ENCODE assay signal across 8 mouse cellular contexts in genomic region chr8:88361044-88361707, GRCm38 (mm10). TPM values are rescaled to one million over a fixed set of nuclear protein-coding genes. Genes with fewer than 3 reads are reported as not detected.
DNase-seq lines count a peak whose midpoint lies in the region; ATAC-seq and TF ChIP-seq lines count a peak whose summit lies in the region.

No protein-coding gene starts in this region.

- intact Hi-C loops in left cerebral cortex, postnatal 14 days (cut with DNase I) = loop anchor here (5.0 kb wide), 2 partner anchors 161 to 336 kb away; partner anchors contain the start of genes Cyld and Nkd1
- intact Hi-C loops in left cerebral cortex, postnatal 10 days (cut with DNase I) = loop anchor here (5.0 to 10.0 kb wide), 2 partner anchors 161 to 344 kb away; partner anchors contain the start of gene Nkd1

- no peak for TF ChIP-seq POLR2A in embryonic fibroblast, embryonic 13.5 days (IDR thresholded peaks at IDR 0.05; ENCODE audit: low read depth, low read length)
- no peak for TF ChIP-seq POLR2A in olfactory bulb, adult 2 months (IDR thresholded peaks at IDR 0.05; ENCODE audit: insufficient read depth, low read depth, low read length)

- peak; percentile 19 to 27 for DNase-seq in left cerebral cortex, postnatal 14 days (ENCODE audit: low spot score in 2 of 2)
- DNase-seq in left cerebral cortex, postnatal 10 days (ENCODE audit: extremely low spot score in 1 of 2, low spot score in 2 of 2) = no peak
- peak; percentile 13 for DNase-seq in T-cell, adult 2 months (ENCODE audit: low spot score)
- DNase-seq in liver, postnatal 0 days = peak; percentile 41
- DNase-seq in gastrocnemius, adult 18-20 months (ENCODE audit: low spot score) = no peak

- H3K4me2 ChIP-seq in intestine, postnatal 0 days (replicated peaks; ENCODE audit: low read depth) = peak overlapping the region; percentile 81
- peak overlapping the region; percentile 95 for H3K4me2 ChIP-seq in liver, postnatal 0 days (ENCODE audit: low read depth, low read length)

- WGBS in intestine, postnatal 0 days = under 1% methylated on average over 31 of the region's 31 CpGs
- 1% methylated on average over 31 of the region's 31 CpGs for WGBS in liver, postnatal 0 days (ENCODE audit: insufficient replicate concordance)
- under 1% methylated on average over 31 of the region's 31 CpGs for WGBS in olfactory bulb, adult 2 months

- no peak overlapping the region for H3K27ac ChIP-seq in embryonic fibroblast, embryonic 13.5 days (ENCODE audit: insufficient read depth, low read length)
- H3K27ac ChIP-seq in intestine, postnatal 0 days (ENCODE audit: low read depth, low read length) = peak overlapping the region; percentile 86
- H3K27ac ChIP-seq in liver, postnatal 0 days (ENCODE audit: low read depth) = peak overlapping the region; percentile 91
- H3K27ac ChIP-seq in olfactory bulb, adult 2 months (ENCODE audit: insufficient read depth, low read depth, low read length) = no peak overlapping the region; the same call in 1 of the 2 replicates

- H3K36me3 ChIP-seq in intestine, postnatal 0 days (ENCODE audit: control insufficient read depth, insufficient read depth) = peaks cover 30% of the 10 kb centered on the region
- H3K36me3 ChIP-seq in liver, postnatal 0 days (replicated peaks; ENCODE audit: insufficient read depth, low read length) = peaks cover 34% of the 10 kb centered on the region

- H3K9me3 ChIP-seq in intestine, postnatal 0 days (ENCODE audit: control insufficient read depth) = no peaks in the 10 kb centered on the region
- no peaks in the 10 kb centered on the region for H3K9me3 ChIP-seq in liver, postnatal 0 days (ENCODE audit: low read length)

- TF ChIP-seq CTCF in embryonic fibroblast, embryonic 13.5 days (IDR thresholded peaks at IDR 0.05; ENCODE audit: borderline replicate concordance, insufficient read depth, low read length) = no peak
- no peak for TF ChIP-seq CTCF in intestine, postnatal 0 days (IDR thresholded peaks at IDR 0.05; ENCODE audit: low read depth)
- TF ChIP-seq CTCF in liver, postnatal 0 days (IDR thresholded peaks at IDR 0.05; ENCODE audit: low read depth) = no peak
- TF ChIP-seq CTCF in olfactory bulb, adult 2 months (IDR thresholded peaks at IDR 0.05; ENCODE audit: insufficient read depth, low read depth, low read length) = no peak

- H3K27me3 ChIP-seq in intestine, postnatal 0 days (replicated peaks; ENCODE audit: control insufficient read depth, insufficient read depth, low read length) = no peaks in the 10 kb centered on the region
- H3K27me3 ChIP-seq in liver, postnatal 0 days (ENCODE audit: insufficient read depth, low read length) = no peaks in the 10 kb centered on the region

- peak overlapping the region; percentile 74 for H3K4me3 ChIP-seq in embryonic fibroblast, embryonic 13.5 days (ENCODE audit: insufficient read depth, low read length)
- H3K4me3 ChIP-seq in intestine, postnatal 0 days (ENCODE audit: low read depth, low read length) = peak overlapping the region; percentile 94
- peak overlapping the region; percentile 99 for H3K4me3 ChIP-seq in liver, postnatal 0 days (ENCODE audit: low read depth, low read length)
- peak overlapping the region; percentile 100 for H3K4me3 ChIP-seq in olfactory bulb, adult 2 months (ENCODE audit: insufficient read depth, low read depth, low read length)

- TF ChIP-seq EP300 in liver, postnatal 0 days (IDR thresholded peaks at IDR 0.05; ENCODE audit: low read depth) = no peak

- peak overlapping the region; percentile 96 for H3K9ac ChIP-seq in intestine, postnatal 0 days (ENCODE audit: low read depth, low read length)
- peak overlapping the region; percentile 100 for H3K9ac ChIP-seq in liver, postnatal 0 days (replicated peaks)

- H3K4me1 ChIP-seq in embryonic fibroblast, embryonic 13.5 days (ENCODE audit: control insufficient read depth, insufficient read depth, low read length) = no peaks in the 10 kb centered on the region; the same call in 1 of the 2 replicates
- 0 out of 2 replicates have a peak, but pooled peaks cover 2% of the 10 kb centered on the region for H3K4me1 ChIP-seq in intestine, postnatal 0 days (replicated peaks; ENCODE audit: control insufficient read depth, insufficient read depth, low read length)
- H3K4me1 ChIP-seq in liver, postnatal 0 days (ENCODE audit: insufficient read depth) = peaks cover 24% of the 10 kb centered on the region
- peaks cover 6% of the 10 kb centered on the region for H3K4me1 ChIP-seq in olfactory bulb, adult 2 months (ENCODE audit: control insufficient read depth, insufficient read depth, low read length)

- no peak for ATAC-seq in intestine, postnatal 0 days
- no peak for ATAC-seq in liver, postnatal 0 days

RNA-seq across cellular contexts. Expression of gene Brd7, which starts 0.8 kb away (rescaled TPM):
- 10 to 100 TPM; 60.0 to 60.1 TPM for total RNA-seq in left cerebral cortex, postnatal 14 days (2021)
- total RNA-seq in left cerebral cortex, postnatal 10 days (2021) = 10 to 100 TPM; 57.3 to 59.1 TPM
- polyA plus RNA-seq in embryonic fibroblast, embryonic 13.5 days (2011; ENCODE audit: insufficient read length, low read depth, missing spikeins) = 44.8 and 55.2 TPM in 2 replicates
- polyA plus RNA-seq in intestine, postnatal 0 days (2015; fragmentation: Nextera tagmentation; extraction: Ambion mirVana) = 48.6 and 51.3 TPM in 2 replicates
- polyA plus RNA-seq in liver, postnatal 0 days (2015; fragmentation: Nextera tagmentation; extraction: Ambion mirVana) = 25.3 and 29.1 TPM in 2 replicates
- polyA plus RNA-seq in olfactory bulb, adult 2 months (2012; ENCODE audit: insufficient read depth, insufficient read length, low replicate concordance, missing spikeins) = not detected in 2 replicates
- total RNA-seq in gastrocnemius, adult 18-20 months (2021) = 10 to 100 TPM; 72.2 to 74.9 TPM

Comparison
In these comparisons a context has a peak if more than half of its experiments do, and no peak if none do; other contexts are left out.
1. DNase-seq: peak in left cerebral cortex, postnatal 14 days (2 of 2), T-cell, adult 2 months (single experiment) and liver, postnatal 0 days (single experiment); none in left cerebral cortex, postnatal 10 days (0 of 2) and gastrocnemius, adult 18-20 months (single experiment).
2. H3K27ac ChIP-seq: peak in intestine, postnatal 0 days (single experiment) and liver, postnatal 0 days (single experiment); none in embryonic fibroblast, embryonic 13.5 days (single experiment) and olfactory bulb, adult 2 months (single experiment).
3. Peak in every context shown above with its lines, with median percentiles within 50 percentile points of each other: H3K4me3 ChIP-seq.